Mouse (Mus musculus): Measurements from ENCODE around the gene Olfr1317. TPM values are rescaled to one million over a fixed set of nuclear protein-coding genes. Genes with fewer than 3 reads are reported as not detected.

The Olfr1317 gene
- total RNA-seq (2021) = not detected

- DNase-seq = no peak
- intact Hi-C loops (cut with DNase I) = no loop called here
These were observed at the start of gene Olfr1317 for GRCm38 (mm10) chr2:112140029-112140428. Gene Olfr1317 (plus strand): TSS chr2:112140329.

DNA sequence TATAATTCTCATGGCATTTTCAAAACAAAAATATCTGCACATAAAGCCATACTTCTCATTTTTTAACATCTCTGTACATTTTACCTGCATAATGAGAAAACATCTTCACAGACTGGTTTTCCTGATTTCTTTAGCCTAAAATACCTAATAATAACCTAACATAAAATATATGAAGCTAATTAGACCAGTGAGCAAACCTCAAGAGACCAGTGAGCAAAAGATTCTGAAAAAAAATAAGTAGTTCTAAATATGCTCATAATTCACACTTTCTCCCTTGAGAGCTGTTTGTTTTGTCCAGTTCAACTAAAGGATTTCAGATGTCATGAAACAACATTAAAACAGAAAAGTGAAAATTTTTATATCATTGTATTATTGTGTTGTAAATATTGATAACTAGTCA, 43.4 kb upstream of the Olfr1317 start, which contains the start of gene Olfr1314:
Gene Olfr1314 (minus strand): TSS at position 101 of the 400 bp plus-strand sequence.
- intact Hi-C loops (cut with DNase I) = no loop called here

GRCm38 (mm10) chr2:112115340-112115739, 24.8 kb upstream of the Olfr1317 start, which contains the start of gene Olfr1315-ps1:
Gene Olfr1315-ps1 (minus strand): TSS chr2:112115440.
- DNase-seq = no peak
- intact Hi-C loops (cut with DNase I) = no loop called here

More for the DNA sequence above, 43.4 kb upstream of the Olfr1317 start, which contains the start of gene Olfr1314:
- no peak for DNase-seq

DNA sequence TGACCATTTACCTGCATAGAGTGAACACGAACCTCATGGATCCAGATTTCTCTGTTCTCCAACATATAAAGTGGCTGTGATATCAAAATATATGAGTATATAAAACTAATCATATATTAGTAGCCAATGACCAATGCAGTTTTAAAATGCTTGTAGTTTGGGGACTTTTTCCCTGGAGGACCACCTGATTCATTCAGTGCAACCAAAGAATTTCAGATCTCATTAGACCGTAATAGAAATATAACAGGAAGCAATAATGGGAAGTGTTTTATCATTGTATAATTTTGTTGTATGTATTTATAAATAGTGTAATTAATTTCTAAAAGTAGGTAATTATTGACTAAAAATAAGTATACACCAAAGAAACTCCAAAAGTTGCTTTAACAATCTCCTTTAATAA, 5.3 kb upstream of the Olfr1317 start, which contains the start of gene Olfr1316:
Gene Olfr1316 (minus strand): TSS at position 101 of the 400 bp plus-strand sequence.
- DNase-seq = no peak
- intact Hi-C loops (cut with DNase I) = no loop called here

- intact Hi-C loops (cut with DNase I) = no loop called here
- DNase-seq = no peak
These were observed 13.8 kb downstream of the Olfr1317 start, which contains the start of gene Olfr1318 for GRCm38 (mm10) chr2:112153898-112154297. Gene Olfr1318 (plus strand): TSS chr2:112154198.

Other genes with a start within 250 kb of the Olfr1317 start
- gene Olfr1306, start 224.1 kb upstream of the Olfr1317 start, total RNA-seq (2021) = not detected
- gene Olfr1307, start 190.9 kb upstream of the Olfr1317 start, total RNA-seq (2021) = under 1 TPM; 0.03 TPM
- not detected for gene Olfr1308, start 175.4 kb upstream of the Olfr1317 start, total RNA-seq (2021)
- not detected for gene Olfr1309, start 150.0 kb upstream of the Olfr1317 start, total RNA-seq (2021)
- not detected for gene Olfr1310, start 127.6 kb upstream of the Olfr1317 start, total RNA-seq (2021)
- gene Olfr1311, start 115.9 kb upstream of the Olfr1317 start, total RNA-seq (2021) = not detected
- not detected for gene Olfr1312, start 90.1 kb upstream of the Olfr1317 start, total RNA-seq (2021)
- not detected for gene Olfr1313, start 62.5 kb upstream of the Olfr1317 start, total RNA-seq (2021)
- gene Olfr1314, start 43.5 kb upstream of the Olfr1317 start, total RNA-seq (2021) = not detected
- gene Olfr1315-ps1, start 24.9 kb upstream of the Olfr1317 start, total RNA-seq (2021) = not detected
- not detected for gene Olfr1316, start 5.4 kb upstream of the Olfr1317 start, total RNA-seq (2021)
- not detected for gene Olfr1318, start 13.9 kb downstream of the Olfr1317 start, total RNA-seq (2021)
- 1 to 10 TPM; 2.3 to 2.5 TPM for gene Lpcat4, start 99.1 kb downstream of the Olfr1317 start, total RNA-seq (2021)
- gene Nutm1, start 119.0 kb downstream of the Olfr1317 start, total RNA-seq (2021) = not detected
- gene Nop10, start 121.6 kb downstream of the Olfr1317 start, total RNA-seq (2021) = 10 to 100 TPM; 61.8 to 62.8 TPM
- gene Slc12a6, start 125.5 kb downstream of the Olfr1317 start, total RNA-seq (2021) = 10 to 100 TPM; 36.0 to 39.9 TPM
- 1 to 10 TPM in 1 of 2 experiments, under 1 TPM in 1; 0.89 to 1.6 TPM for gene Gm21985, start 126.0 kb downstream of the Olfr1317 start, total RNA-seq (2021)
- gene Emc4, start 227.7 kb downstream of the Olfr1317 start, total RNA-seq (2021) = 10 to 100 TPM; 61.7 to 64.6 TPM
- 1 to 10 TPM; 4.4 to 5.0 TPM for gene Katnbl1, start 238.9 kb downstream of the Olfr1317 start, total RNA-seq (2021)

Measured in heart, postnatal 36 days (tissue).